Mouse (Mus musculus): Measurements from ENCODE around the gene Sdk1. TPM values are rescaled to one million over a fixed set of nuclear protein-coding genes. Genes with fewer than 3 reads are reported as not detected.

Gene Sdk1
- total RNA-seq, 1 experiment from 2014 or later: not detected

DNA sequence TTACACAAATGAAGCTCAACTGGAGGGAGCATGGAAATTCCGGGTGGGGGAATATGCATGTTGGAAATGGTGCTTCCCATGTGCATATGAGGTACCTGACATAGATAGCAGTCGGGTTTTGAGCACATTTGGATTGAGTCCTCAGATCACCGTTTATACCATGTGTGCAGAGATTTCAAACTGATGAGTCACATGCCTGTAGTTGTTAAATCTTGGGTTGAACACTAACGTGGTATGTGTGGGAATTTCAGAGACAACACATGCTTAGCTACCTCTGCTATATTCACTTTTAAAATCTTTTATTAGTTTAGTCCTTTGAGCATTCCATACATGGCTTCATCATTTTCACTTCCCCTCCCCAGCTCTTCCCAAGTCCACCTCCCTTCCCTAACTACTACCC is 71.0 kb downstream of the Sdk1 start:
- ATAC-seq (ENCODE audit: extremely low read depth, insufficient number of reproducible peaks, low FRiP score, poor library complexity, severe bottlenecking): no peak

DNA sequence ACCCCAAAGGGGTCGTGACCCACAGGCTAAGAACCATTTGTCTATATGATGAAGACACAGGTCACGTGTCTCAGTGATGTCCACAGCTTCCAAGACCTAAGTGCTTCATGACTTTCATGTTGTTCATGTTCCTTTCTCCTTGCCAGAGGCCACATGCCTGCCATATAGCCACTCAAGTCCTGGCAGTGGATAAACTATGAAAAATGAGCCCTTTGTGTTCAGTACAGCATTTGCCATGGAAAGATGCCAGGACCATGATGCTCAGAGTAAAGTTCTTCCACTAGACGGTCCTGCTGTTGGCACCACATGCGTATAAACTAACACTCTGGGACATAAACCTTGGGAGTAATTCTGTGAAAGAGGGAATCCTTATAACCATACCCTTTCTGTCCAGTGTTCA is 75.8 kb downstream of the Sdk1 start:
- no peak for ATAC-seq (ENCODE audit: extremely low read depth, insufficient number of reproducible peaks, low FRiP score, poor library complexity, severe bottlenecking)

DNA sequence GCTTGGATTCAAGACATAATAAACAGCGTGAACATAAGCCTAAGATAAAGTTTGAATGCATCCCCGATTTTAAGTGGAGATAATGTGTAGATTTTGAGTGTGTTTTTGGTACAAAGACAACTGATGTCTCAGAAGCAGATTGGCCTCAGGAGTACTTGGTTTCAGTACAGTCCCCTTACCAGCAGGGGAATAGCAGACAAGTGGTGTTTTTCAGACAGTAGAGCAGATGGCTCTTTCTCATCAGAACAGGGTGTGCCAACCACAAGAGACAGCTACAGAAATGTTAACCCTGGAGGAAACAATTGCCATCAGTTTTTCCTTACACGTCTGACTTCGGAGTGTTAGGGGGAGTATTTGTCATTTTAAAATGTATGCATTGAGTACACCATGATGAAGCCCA is 83.6 kb downstream of the Sdk1 start:
- ATAC-seq (ENCODE audit: extremely low read depth, insufficient number of reproducible peaks, low FRiP score, poor library complexity, severe bottlenecking): no peak

DNA sequence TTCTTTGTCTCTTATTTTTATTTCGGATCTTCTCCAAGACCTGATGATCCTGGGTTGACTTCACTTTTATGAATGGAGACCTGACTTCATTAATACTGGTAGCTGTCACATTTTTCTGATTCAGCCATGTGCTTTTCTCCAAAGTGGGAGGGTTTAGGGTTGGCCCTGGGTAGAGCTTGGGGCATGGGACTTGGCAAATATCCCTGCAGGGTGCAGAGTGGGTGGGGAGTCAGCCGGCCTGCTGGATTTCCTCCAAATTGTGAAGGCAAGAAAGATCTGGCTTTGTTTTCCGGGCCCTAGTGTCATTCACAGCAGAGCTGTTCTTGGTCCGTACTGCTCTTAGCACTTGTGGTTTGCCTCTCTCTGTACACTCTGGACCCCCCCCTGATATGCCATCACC is 103.1 kb downstream of the Sdk1 start:
- ATAC-seq (ENCODE audit: extremely low read depth, insufficient number of reproducible peaks, low FRiP score, poor library complexity, severe bottlenecking): no peak

DNA sequence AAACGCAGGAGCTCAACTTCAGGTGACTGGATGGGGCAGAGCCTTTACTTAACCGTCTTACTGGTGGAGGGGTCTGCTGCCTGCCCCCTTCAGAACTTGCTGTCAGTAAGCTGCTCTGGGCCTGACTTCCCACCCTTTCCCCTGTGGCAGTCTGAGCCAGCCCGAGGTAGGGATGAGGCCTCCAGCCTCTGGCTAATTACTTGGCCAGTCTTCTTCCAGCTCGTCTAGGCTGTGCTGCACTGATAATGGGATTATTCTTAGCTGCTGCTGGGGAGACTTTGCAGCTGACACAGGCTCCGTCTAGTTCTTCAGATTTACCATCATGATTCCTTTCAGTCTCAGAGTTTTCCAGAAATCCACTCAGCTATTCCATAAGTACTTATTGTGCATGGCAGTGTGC is 104.2 kb downstream of the Sdk1 start:
- no peak for ATAC-seq (ENCODE audit: extremely low read depth, insufficient number of reproducible peaks, low FRiP score, poor library complexity, severe bottlenecking)

DNA sequence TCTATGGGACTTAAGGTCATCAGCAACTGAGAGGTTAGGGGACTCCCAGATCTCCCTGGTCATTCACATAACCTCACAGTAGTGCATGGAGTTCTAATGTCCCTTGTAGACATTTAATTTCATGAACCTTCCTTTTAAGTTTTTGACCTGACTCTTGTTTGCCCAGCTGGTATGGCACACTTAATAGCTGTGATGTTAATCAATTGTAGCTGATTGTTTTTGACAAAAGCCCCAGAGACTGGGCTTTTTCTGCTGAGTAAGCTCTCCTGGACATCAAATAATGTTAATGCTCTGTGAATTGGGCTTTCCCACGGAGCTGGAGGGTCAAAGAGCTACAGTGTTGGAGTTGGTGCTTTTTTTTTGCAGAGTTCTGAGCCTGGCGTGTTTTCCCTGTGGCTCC is 121.4 kb downstream of the Sdk1 start:
- ATAC-seq (ENCODE audit: extremely low read depth, insufficient number of reproducible peaks, low FRiP score, poor library complexity, severe bottlenecking): no peak

DNA sequence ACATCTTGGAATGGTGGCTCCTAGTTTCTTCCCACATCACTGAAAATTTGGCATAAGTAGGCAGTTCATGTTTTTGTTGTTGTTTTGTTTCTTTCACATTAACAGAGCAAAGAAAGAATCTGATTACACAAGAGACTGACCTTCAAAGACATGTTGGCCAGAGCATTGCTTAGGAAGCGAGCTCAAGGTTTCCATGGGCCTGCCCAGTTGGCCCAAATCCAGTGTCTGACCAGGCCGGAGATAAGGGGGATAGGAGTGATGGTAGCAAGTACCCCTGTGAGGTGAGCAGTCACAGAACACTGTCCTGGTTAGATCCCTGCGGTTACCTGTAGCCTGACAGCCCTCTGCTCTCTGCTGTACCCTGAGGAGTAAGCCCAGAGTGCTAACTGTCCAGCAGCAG is 122.7 kb downstream of the Sdk1 start:
- ATAC-seq (ENCODE audit: extremely low read depth, insufficient number of reproducible peaks, low FRiP score, poor library complexity, severe bottlenecking): no peak

DNA sequence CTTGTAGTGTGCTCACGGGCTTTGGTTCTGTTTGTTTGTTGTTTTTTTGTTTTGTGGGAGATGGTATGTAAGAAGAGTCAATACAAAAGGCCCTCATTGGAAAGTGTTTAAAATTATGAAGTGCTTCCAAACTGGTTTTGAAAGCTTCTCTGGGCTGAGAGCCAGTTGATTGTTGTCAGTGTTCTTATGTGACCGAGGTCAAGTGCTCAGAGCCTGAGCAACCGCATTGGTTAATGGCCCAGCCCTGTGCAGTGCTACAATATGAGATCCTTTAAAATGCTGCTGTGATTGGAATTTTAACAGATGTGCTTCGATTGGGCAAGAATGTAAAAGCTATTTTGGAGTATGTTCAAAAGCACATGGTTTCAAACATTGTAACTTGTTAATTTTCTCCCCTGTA is 127.3 kb downstream of the Sdk1 start:
- ATAC-seq (ENCODE audit: extremely low read depth, insufficient number of reproducible peaks, low FRiP score, poor library complexity, severe bottlenecking): no peak

DNA sequence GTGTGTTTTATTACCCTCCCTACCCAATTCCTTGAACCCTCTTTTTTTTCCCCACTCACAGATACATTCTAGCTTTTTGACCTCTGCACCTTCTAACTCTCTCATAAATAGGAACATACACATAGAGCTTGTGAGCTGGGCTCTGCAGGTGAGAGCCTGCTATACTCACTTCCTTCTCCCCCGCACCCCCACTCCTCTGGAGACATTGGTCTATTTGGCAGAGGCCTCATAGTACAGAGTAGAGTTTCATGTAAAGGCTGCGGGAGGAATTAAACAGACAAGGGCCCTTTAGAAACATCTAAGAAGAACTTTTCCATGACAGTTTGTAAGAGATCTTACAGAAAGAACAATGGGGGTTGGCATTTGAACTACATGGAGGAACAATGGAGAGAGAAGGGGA is 133.5 kb downstream of the Sdk1 start:
- ATAC-seq (ENCODE audit: extremely low read depth, insufficient number of reproducible peaks, low FRiP score, poor library complexity, severe bottlenecking): no peak

DNA sequence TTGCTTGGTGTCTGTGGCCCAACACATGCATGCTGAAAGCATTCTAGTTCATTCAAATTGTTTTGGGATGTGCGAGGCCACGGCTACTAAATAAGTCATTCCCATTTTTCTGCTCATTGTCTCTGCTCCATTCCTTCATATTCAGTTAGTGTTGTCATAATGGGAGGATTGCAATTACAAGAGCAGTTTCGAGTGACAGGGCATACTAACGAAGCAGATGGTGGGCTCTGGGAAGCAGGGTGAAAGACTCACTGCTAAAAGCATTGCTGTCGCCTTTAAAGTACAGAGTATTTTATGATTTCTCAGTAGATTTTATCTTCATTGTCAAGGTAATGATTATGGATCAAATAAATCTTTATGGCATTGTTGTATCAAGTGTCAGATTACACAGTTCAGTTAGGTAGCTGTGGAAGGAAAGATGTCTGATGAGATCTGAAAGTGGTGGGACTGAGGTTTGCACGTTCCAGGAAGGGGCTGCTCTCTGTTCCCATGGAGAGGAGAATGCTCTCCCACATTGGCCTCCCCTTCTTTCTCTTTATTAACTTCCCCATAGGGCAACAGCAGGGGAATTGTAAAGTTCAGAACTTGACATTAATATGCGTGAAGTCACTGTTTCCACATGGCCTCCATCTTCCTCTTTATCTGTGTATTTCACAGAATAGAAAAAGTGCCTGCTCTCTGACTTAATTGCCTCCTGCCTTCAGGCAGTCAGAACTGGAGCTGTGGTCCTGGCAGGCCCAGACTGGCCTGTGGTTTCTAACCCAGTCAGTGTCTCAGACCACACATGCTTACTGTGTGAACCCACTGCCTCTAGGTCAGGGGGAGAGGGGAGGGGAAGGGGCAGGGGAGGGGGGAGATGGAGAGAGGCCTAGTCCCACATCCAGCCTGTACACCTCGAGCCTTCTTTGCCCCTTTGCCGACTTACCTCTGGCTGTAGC is 138.8 kb downstream of the Sdk1 start:
- no peak for ATAC-seq (ENCODE audit: extremely low read depth, insufficient number of reproducible peaks, low FRiP score, poor library complexity, severe bottlenecking)

DNA sequence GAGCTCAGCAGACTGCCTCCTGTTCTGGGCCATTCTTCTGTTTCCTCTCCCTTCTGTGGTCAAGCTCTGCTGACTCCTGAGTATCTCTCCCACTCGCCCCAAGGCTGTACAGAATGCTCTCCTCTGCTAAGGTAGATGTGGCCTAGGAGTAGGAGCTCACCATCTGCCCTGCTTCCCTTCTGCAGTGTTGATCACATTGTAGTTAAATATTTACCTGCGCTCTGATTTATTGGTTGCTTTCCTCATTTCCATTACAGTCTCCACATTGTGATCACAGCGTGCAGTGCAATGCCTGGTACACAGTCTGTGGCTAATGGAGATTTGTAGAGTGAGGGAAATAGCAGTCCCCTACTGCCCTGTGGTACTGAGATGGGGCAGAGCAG is 139.5 kb downstream of the Sdk1 start:
- ATAC-seq (ENCODE audit: extremely low read depth, insufficient number of reproducible peaks, low FRiP score, poor library complexity, severe bottlenecking): no peak

DNA sequence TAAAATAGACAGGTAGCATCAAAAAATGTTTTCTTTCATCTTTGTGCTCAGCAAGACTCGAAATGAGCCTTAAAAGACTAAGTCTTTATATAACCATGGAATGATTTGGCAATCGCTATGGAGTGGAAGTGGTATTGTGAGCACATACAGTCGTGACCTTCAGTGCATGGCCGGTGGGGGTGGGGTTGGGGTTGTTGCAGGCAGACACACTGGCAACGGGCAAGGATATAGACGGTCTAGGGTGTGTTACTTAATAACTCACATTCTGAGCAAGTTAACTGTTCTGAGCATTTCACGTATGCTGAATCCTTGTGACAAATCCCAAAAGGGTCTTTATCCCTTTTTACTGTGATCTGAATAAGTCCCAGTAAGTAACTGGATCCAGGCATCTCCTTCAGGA is 140.3 kb downstream of the Sdk1 start:
- no peak for ATAC-seq (ENCODE audit: extremely low read depth, insufficient number of reproducible peaks, low FRiP score, poor library complexity, severe bottlenecking)

DNA sequence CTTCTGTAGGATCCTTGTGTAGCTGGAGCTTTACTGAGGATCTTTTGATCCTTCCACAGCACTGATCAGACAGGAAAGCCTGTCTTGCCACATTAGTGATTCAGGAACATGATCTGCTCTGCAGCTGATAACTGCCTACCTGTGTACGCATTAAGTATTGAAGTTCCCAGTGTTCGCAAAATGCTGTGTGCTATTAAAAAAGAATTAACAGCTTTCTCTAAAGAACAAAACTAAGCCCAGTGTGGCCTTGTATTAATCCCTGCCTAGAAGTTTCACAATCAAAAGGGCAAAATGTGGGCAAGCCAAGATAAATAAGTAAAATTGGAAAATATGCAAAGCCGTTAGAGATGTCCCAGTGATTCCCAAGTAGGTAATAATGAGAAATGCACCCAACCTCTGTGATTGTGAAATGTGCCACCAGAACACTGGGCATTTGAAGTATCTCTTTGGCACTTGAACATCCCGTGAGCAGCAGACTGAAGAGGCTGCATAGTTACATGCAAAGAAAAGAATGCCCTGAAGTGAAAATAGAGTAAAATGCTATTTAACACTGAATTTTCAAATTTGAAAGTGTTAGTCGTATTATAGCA is 141.1 kb downstream of the Sdk1 start:
- ATAC-seq (ENCODE audit: extremely low read depth, insufficient number of reproducible peaks, low FRiP score, poor library complexity, severe bottlenecking): no peak

DNA sequence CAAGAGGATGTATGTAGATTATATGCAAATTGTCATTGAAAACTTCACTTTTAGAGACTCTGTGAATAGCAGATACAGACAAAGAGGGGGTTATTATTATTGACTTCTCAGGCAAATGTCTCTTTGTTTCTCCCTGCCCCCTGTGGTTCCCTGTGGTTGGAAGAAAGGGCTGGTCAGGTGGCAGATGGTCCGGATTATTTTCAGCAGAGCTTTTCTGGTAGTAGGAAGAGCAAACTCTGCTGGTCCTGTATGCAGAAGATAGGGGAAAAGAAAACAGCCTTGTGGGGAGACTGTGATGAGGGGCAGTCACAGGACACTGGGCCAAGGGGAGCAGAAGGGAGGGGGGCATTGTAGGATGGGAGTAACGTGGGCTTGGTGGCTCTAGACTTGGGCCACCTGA is 147.2 kb downstream of the Sdk1 start:
- no peak for ATAC-seq (ENCODE audit: extremely low read depth, insufficient number of reproducible peaks, low FRiP score, poor library complexity, severe bottlenecking)

DNA sequence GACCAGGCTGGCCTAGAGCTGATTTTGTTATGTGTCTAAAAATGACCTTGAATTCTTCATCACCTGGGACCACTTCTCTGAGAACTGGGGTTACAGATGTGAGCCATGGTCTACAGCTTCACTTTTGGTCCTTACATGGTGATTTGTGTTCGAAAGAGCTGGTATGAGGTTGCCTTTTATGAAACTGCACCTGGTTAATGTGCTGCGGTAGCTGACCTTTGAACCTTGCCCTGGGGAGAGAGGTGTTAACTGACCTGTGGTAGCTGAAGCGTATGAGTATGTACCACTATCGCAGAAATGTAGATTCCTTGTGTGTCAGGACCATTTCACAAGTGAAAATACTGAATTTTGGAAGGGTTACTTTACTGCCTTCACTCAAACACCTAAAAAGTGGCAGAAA is 149.3 kb downstream of the Sdk1 start:
- ATAC-seq (ENCODE audit: extremely low read depth, insufficient number of reproducible peaks, low FRiP score, poor library complexity, severe bottlenecking): no peak

DNA sequence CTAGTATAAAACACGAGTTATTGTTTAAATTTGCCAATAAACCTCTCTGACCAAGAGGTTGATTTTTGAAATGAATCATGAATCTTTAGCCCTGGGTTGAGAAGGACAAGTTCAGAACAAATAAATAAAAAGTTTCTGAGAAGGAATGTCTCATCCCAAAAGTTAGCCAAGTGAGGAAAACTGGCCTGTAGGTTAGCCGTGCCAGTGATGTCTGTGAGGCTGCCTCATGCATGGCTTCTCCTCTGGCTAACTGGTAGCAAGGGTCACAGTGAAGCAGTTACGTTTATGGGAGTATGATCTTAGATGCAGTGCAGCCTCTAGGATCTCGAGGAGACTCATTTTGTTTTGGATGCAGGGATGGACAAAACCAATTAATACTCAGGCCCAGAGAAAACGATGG is 149.9 kb downstream of the Sdk1 start:
- ATAC-seq (ENCODE audit: extremely low read depth, insufficient number of reproducible peaks, low FRiP score, poor library complexity, severe bottlenecking): no peak

DNA sequence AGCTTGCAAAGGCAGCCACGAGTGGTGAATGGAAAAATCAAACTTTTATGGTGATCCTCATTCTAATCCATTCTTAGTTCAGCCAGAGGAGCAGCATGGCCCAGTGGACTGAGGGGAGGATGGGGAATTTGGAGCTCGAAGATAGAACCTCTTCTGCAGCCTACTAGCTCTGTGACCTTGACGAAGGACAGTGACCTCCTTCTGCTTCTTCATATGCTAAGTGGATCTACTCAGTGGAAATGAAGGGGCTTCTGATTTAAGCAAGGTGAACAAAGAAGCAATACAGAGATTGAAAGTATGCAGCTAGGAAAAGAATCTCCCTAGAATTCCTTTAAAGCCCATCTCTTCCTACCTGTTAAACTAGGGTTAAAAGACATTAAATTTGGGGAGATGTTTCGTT is 152.6 kb downstream of the Sdk1 start:
- no peak for ATAC-seq (ENCODE audit: extremely low read depth, insufficient number of reproducible peaks, low FRiP score, poor library complexity, severe bottlenecking)

DNA sequence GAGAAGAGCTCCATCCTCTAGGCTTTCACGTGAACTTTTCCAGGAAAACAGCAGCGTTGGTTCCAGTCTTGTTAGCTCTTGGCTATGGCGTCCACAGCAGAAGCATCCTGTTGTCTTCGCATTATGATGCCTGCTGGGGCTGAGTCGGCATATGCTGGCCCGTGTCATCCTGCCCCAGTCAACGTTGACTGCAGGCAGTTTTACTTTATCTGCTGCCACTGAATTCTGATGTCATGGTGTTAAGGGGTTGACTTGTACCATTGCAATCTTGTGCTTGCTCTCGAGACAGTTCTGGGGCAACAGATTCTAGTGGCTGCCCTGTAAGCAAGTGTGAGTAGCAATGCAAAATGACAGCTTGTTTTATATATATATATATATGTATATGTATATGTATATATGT is 153.3 kb downstream of the Sdk1 start:
- ATAC-seq (ENCODE audit: extremely low read depth, insufficient number of reproducible peaks, low FRiP score, poor library complexity, severe bottlenecking): no peak

DNA sequence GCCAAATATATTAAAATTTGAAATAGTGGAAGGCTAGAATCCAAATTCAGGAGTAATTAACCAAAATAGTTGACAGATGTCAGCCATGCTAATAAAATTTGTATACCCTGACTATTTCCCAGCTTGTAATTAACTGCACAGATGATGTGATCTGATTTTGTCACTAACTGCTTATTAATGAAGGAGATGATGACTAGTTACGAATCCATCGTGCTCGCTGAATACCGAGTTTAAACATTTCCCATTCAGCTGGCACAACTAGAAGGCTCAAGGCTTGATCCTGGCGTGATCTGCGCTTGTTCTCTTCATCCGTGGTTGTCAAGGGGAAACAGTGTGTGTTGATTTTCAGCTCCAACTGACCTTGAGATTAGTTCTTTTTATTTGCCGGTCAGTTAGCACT is 162.5 kb downstream of the Sdk1 start:
- ATAC-seq (ENCODE audit: extremely low read depth, insufficient number of reproducible peaks, low FRiP score, poor library complexity, severe bottlenecking): no peak

DNA sequence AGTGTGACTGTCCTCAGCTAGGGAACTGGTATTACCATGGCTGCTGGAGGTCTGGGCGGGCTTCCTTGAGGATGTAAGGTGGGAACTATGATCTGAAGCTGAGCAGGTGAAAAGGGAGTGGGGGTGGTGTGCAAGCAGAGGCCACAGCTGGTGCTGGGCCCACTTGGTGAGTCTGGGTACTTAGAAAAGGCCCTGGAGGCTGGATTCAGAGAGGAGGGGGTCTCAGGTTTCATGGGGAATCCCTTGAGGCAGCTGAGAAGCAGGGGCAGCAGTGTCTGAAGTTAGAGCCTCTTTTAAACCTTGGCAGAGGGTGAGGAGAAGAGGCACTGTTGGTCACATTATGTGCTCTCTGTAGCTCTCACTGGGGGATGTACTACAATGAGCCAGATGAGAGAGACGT is 163.4 kb downstream of the Sdk1 start:
- ATAC-seq (ENCODE audit: extremely low read depth, insufficient number of reproducible peaks, low FRiP score, poor library complexity, severe bottlenecking): no peak

DNA sequence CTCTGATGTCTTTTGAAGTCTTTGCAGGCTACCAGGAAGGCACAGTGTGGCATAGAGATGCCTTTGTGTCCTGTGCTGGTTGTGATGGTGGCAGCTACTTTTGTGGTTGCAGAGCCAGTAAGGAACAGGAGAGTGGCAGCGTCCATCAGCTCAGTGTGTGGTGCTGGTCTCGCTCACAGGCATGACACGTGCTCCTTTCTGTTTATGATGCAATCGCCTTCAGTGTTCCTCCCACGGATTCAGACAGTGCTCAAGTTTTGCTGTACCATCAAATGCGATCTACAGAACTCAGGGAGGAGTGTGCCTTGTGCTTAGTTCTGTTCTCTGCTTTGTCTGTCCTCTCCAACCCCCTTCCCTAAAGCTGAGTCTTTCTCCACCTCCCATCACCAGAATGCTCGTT is 165.6 kb downstream of the Sdk1 start:
- ATAC-seq (ENCODE audit: extremely low read depth, insufficient number of reproducible peaks, low FRiP score, poor library complexity, severe bottlenecking): no peak

Data from neutrophil, adult 5-6 weeks (primary cell).